Mouse (Mus musculus) cerebellum, adult 11-12 months (tissue): ENCODE results near the gene Son.
A peak's percentile ranks its signal among the peaks of the same experiment; 100 is the strongest.
"Not testable (repeated sequence)": the region's sequence is repeated elsewhere in the genome, so short reads cannot be mapped to it uniquely, and the experiment has no call there.

Experiments used
- DNase-seq: peaks from one replicate; pipeline ENCODE4 v3.0.0; 2022

The Son gene

GRCm38 (mm10) chr16:91639636-91640035 is 7.7 kb upstream of the Son start:
- no peak for DNase-seq

DNA sequence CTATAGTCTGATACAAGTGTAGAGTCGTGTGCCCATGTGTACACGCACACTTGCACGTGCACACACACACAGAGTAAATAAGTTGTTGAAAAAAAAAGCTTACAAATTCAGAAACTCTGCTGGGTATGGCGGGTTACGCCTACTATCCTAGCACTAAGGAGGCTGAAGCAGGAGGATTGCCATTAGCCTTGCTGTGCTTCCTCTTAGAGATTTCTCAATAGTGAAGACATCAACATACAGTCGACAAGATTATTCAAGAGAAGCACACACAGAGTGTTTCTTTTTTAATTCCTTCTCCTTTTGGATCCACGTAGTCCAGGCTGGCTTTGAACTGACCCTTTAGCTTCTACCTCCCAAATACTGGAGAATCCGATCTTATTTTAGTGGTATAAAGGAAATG is 7.1 kb upstream of the Son start:
- no peak for DNase-seq

DNA sequence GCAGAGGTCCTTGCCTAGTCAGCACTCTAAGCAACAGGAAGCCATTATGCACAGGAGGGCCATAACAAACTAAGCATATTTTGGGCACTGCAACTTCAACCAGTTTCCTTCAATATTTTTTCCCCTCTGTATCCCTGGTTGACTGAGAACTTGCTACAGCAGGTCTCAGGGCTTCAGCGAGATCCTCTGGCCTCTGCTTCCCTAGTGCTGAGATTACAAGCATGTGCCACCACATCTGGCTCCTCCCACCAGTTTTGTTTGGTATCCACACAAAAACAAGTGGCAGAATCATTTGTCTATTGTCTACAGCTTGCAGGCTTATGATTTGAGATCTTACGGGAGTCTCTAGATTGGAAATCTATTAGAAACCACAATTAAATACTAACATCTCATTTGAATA is 2.4 kb upstream of the Son start:
- DNase-seq: no peak

DNA sequence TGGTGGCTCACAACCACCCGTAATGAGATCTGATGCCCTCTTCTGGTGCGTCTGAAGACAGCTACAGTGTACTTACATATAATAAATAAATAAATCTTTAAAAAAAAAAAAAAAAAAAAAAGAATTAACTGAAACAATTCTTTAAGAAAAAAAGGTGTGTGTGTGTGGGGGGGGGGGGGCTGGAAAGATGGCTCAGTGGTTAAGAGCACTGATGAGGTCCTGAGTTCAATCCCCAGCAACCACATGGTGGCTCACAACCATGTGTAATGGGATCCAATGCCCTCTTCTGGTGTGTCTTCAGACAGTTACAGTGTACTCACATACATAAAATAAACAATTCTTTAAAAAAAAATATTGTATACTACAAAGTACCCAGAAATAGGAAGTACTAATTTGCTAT is 1.9 kb upstream of the Son start:
- not testable (repeated sequence) for DNase-seq

DNA sequence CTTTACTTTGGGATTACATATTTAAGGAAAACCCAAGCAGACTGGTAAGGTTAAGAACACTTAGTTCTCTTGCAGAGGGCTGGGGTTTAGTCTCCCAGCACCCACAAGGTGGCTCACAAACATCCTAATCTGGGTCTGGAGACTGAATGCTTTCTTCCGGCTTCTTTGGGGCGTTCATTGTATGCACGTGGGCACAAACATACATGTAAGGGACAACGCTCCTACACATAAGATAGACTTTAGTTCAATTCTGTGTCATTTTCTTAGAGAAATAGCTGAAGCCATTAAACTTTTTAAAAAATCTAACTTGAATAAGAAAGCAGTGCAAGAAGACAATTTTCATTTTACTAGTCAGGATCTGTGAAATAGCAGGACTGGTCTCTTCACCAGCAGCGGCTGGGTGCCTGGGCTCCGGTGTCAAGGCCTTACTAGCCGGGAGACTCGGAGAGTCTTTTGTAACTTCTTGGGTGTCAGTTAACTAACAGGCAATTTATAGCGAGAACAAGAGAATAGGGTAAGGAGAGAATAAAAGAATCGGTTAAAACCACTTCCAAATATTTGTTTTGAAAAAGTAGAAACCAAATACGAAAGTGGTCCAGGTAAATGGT is 1.2 kb upstream of the Son start:
- DNase-seq: no peak

DNA sequence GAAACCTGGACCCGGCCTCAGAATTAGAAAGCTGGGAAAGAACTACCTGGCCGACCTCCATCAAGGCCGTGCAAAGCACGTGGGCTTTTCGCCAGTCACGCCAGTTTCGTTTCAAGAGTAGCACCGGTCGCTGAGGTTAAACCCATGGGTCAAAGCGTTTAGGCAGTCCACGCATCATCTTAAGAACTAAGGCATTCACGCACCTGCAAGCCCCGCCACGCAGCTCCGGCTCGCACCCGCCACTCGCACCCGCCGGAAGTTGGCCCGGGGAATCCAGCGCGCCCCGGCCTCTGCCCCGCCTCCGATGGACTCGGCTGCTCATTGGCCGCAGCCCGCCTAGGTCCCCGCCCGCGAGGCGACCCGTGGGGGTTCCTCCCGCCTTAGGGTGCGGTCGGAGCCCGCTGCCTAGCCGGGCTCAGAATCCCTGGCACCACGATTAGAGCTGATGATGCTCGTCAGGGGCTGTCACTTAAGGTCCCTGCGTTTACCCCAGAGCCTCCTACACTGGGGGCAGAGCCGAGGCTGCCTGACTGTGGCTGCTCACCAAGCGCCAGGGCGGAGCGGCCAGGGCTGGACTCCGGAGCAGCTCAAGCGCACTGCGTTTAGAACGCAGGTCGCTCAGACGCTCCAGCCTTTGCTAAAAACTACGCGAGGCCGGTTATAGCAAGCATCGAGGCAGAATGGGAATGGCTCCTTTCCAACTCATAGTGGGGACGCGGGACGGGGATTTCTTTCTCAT is 456 bp upstream of the Son start, which contains the start of gene Gart:
Gene Gart (minus strand): TSS at position 272 of the 739 bp plus-strand sequence.
- peak; percentile 95 for DNase-seq

- DNase-seq: peak; percentile 73
Measured at GRCm38 (mm10) chr16:91648220-91648550, 879 bp downstream of the Son start.

- no peak for DNase-seq
Measured at GRCm38 (mm10) chr16:91649246-91649645, 1.9 kb downstream of the Son start.

- DNase-seq: no peak
Measured at GRCm38 (mm10) chr16:91649781-91650180, 2.5 kb downstream of the Son start.

GRCm38 (mm10) chr16:91652191-91652590 is 4.9 kb downstream of the Son start:
- DNase-seq: no peak

GRCm38 (mm10) chr16:91655285-91655684 is 8.0 kb downstream of the Son start:
- no peak for DNase-seq

GRCm38 (mm10) chr16:91657285-91657684 is 10.0 kb downstream of the Son start:
- DNase-seq: no peak

DNA sequence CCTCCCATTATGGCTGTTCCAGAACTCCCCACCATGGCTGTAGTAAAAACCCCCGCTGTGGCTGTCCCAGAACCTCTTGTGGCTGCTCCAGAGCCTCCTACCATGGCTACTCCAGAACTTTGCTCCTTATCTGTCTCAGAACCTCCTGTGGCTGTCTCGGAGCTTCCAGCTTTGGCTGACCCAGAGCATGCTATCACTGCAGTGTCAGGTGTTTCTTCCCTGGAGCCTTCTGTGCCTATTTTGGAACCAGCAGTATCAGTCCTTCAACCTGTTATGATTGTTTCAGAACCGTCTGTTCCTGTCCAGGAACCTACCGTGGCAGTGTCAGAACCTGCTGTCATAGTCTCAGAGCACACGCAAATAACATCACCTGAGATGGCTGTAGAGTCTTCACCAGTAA is 11.2 kb downstream of the Son start:
- no peak for DNase-seq

DNA sequence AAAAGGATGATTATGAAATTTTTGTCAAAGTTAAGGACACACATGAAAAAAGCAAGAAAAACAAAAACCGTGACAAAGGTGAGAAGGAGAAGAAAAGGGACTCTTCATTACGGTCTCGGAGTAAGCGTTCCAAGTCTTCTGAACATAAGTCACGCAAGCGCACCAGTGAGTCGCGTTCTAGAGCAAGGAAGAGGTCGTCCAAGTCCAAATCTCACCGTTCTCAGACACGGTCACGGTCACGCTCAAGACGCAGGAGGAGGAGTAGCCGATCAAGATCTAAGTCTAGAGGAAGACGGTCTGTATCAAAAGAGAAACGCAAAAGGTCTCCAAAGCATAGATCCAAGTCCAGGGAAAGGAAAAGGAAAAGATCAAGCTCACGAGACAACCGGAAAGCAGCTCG is 12.5 kb downstream of the Son start:
- no peak for DNase-seq

GRCm38 (mm10) chr16:91661397-91661796 is 14.1 kb downstream of the Son start:
- DNase-seq: no peak

GRCm38 (mm10) chr16:91662336-91662735 is 15.0 kb downstream of the Son start:
- DNase-seq: no peak

GRCm38 (mm10) chr16:91663795-91664194 is 16.5 kb downstream of the Son start:
- DNase-seq: no peak

GRCm38 (mm10) chr16:91674500-91674899 is 27.2 kb downstream of the Son start:
- DNase-seq: no peak

DNA sequence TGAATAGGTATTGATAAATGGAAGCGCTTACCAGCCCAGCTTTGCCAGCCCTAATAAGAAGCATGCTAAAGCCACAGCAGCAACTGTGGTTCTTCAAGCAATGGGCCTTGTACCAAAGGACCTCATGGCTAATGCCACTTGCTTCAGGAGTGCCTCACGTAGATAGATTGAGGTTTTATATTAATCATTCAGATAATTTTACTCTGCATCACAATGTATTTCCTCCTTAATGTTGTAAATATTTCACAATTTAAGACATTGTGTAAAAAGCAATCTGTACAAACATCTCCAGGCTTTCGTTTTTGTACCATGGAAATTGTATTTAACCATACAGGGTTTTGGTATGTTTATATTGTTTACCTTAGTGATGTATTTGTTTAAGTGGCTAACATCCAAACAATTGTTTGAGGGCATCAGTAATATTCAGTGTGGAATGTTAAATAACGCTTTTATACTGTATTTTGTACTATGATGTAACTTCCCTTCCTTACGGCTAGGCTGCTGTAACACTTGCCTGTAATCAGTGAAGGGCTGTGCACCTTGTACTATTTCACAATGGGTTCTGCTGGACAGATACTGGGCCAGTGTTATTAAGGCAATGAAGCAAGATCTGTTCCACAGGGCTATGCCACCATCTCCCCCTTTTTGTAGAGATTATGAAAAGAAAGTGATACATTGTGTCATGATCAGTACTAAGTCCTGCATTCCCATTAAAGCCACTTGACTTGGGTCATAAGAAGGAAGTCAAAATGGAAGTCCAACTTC is 31.0 kb downstream of the Son start:
- no peak for DNase-seq

DNA sequence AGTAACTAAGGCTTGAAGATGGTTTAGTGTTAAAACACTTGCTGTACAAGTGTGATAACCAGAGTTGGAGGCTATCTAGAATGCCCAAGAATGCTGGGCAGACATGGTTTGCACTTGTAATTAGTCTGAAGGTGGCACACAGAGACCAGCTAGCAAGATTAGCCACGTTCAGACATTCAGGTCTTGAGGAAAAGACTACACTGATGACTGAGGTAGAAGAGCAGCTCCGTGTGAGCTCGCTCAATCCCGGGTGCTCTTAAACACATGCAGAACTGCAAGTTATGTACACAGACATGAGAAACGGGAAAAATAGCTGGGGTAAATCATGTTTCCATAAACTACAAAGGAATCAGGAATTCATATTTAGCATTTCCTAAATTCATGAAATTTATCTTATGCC is 33.4 kb downstream of the Son start:
- DNase-seq: no peak

DNA sequence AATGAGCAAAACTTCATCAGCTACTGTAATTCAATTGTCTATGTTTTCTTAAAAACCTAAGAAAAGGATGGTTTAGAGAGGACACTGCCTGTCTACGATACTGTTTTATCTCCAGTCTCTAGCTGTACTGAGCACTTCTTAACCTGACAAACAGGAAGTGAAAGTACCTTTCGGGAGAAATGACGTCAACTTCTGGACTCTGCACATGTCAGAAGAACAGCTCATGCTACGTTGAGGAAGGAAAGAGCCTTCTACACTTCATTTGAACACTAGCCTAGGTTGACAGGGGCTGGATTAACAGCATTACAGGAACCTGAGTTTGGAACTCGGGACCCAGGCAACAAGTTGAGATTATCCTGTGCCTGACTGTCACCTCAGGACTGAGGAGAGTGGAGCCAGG is 38.2 kb downstream of the Son start:
- no peak for DNase-seq

- no peak for DNase-seq
Measured at GRCm38 (mm10) chr16:91686369-91686768, 39.1 kb downstream of the Son start.

GRCm38 (mm10) chr16:91688023-91688618 is 40.8 kb downstream of the Son start:
- no peak for DNase-seq
